Mouse (Mus musculus) urinary bladder, postnatal 10 days (tissue): Measurements from ENCODE around the gene Mcub.
A peak's percentile ranks its signal among the peaks of the same experiment; 100 is the strongest.

Experiments used
- DNase-seq: peaks from one replicate; pipeline ENCODE4 v3.0.0; 2022; ENCODE audit warnings: low spot score

Gene Mcub

DNA sequence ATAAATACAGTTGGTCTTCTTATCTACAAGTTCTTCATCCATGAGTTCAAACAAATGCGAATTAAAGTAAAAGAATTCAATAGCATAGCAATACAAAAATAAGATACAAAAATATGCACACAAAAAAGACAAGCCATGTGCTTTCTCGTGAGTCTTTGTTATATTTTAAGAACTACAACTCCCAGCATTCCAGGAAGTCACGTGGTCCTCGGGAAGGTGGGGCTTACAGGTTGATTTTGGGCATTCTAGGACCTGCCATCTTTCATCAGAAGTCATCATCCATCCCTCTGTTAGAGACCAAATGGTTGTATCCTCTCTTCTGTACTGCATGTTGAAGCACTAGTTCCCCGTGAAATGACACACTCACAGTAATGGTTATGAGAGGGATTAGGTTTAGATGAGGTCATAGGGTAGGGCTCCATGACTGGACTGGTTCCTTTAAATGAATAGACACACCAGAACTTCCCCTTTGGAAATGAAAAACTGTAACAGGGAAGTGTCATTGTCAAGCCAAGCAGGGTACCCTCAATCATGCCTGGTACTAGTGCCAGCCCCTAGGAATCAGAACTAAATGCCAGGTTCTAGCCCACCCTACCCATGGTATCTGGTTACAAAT, 20.7 kb downstream of the Mcub start:
- DNase-seq = no peak

- no peak for DNase-seq
Observed at GRCm38 (mm10) chr3:129948359-129948758, 21.6 kb downstream of the Mcub start.

GRCm38 (mm10) chr3:129946217-129946914, 23.6 kb downstream of the Mcub start:
- DNase-seq = no peak

DNA sequence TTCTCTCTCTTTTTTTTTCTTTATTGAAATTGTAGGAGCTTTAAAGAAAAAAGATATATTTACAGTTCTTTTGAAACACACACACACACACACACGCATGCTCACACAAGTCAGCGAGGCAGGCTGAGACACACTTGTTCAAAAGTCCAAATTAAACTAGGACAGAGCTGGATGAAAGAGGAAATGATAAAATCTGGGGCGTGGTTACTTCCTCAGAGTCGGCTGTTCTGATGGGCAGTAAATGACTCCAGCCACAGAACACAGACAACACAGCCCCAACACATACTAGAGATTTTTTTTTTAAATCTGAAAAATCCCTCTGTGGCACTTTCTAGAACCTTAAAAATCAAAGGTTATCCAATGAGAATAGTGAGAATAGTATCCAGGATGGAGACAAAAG, 26.2 kb downstream of the Mcub start:
- DNase-seq = no peak

GRCm38 (mm10) chr3:129941291-129941690, 28.7 kb downstream of the Mcub start:
- DNase-seq = no peak

GRCm38 (mm10) chr3:129940780-129941179, 29.2 kb downstream of the Mcub start:
- DNase-seq = no peak

DNA sequence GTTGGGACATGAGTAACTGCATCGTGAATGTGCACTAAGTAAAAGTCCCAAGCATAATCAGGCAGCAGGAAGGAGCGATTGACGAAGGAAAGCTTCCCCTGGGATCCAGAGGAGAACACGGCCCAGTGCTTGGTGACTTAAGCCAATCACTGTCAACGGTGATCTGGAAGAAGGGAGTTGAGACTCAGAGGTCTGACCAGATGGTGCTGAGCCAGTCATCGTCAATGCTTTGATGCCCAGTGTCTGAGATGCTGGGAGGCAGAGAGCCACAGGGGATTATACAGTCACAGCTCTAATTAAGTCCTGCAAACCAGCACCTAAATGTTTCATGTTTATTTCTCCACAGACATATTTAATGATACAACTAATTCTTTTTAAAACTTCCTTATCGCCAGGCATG, 30.9 kb downstream of the Mcub start:
- DNase-seq = no peak

GRCm38 (mm10) chr3:129937848-129938247, 32.2 kb downstream of the Mcub start:
- no peak for DNase-seq

DNA sequence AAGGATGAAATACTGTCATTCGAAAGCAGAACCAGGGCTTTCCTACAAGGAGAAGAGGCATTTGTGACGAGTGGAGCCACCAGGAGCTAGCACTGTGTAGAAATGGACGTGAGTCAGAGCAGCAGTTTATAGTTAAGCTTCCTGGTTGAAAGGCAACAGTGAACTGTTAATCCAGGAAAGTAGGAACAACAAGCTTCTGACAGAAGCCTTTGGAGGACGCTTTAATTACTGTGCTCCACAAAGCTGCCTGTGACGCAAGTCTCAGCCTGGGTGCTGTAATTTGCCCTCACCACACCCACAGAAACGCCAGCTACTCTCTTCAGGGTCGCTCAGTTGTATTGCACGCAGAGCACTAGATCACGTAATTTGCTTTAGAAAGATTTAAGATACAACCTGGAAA, 33.4 kb downstream of the Mcub start:
- DNase-seq = no peak

- DNase-seq = no peak
Observed at GRCm38 (mm10) chr3:129932443-129932842, 37.6 kb downstream of the Mcub start.

- DNase-seq = no peak
Observed at GRCm38 (mm10) chr3:129930213-129930778, 39.7 kb downstream of the Mcub start.

- DNase-seq = no peak
Observed at GRCm38 (mm10) chr3:129925861-129926260, 44.1 kb downstream of the Mcub start.

DNA sequence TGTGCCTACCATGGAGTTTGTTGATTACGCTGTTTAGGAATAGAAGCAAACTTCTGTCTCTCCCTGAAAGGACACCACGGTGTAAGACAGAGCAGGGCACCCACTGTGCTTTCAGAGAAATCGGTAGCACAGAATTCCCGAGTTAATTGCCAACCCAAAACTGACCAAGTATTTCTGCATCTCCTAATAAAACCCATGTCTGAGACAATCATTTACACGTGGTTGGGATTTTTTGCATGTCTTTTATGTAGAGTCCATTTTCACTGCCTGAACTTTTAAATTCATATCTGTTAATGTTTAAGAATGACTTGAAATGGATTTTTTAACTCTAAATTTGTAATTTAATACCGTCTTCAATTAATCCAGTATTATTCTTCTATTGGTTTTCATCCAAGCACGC, 46.4 kb downstream of the Mcub start:
- DNase-seq = no peak

- DNase-seq = no peak
Observed at GRCm38 (mm10) chr3:129918434-129918833, 51.6 kb downstream of the Mcub start.

GRCm38 (mm10) chr3:129917424-129917823, 52.6 kb downstream of the Mcub start:
- DNase-seq = no peak

GRCm38 (mm10) chr3:129913241-129913640, 56.8 kb downstream of the Mcub start:
- DNase-seq = no peak

DNA sequence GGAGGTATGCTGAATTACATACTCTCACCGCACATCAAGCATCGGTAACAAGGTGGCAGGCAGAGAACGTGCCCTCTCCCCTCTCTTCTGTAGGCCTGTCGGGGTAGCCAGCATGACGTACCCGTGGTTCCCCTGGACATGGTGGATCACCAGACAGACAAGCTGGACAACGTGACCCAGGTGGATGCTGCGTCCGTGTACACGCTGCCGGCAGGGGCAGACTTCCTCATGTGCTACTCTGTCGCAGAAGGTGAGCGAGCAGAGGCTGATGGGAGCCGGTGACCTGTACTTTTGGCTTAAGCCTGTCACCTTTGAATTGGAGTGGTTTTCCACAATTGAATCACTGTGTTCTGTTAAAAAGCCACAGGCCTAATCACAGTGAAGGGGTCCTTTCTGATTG, 58.0 kb downstream of the Mcub start:
- no peak for DNase-seq

- DNase-seq = no peak
Observed at GRCm38 (mm10) chr3:129904381-129905132, 65.4 kb downstream of the Mcub start.

- DNase-seq = no peak
Observed at GRCm38 (mm10) chr3:129903866-129904265, 66.1 kb downstream of the Mcub start.

DNA sequence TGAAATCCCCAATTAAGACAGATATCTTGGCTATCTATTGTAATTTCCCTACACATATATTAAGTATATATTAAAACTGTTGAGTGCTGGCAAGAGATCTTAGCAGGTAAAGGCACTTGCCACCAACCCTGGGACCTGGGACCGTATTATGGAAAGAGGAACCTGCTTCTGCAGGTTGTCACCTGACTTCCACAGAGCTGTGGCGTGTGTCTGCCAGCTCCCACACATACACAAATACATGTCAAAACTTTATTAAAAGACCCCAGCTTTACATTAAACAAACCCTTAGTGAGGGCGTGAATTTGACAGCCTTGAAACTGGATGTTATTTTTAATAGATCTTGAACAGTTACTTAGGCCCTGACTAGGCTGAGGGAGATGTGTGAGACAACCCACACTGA, 66.6 kb downstream of the Mcub start:
- DNase-seq = no peak

- DNase-seq = peak; percentile 31
Observed at GRCm38 (mm10) chr3:129901271-129901809, 68.7 kb downstream of the Mcub start, which contains the start of gene Casp6. TSS of gene Casp6 (plus strand) at chr3:129901425.

GRCm38 (mm10) chr3:129898886-129899285, 71.1 kb downstream of the Mcub start:
- DNase-seq = no peak

DNA sequence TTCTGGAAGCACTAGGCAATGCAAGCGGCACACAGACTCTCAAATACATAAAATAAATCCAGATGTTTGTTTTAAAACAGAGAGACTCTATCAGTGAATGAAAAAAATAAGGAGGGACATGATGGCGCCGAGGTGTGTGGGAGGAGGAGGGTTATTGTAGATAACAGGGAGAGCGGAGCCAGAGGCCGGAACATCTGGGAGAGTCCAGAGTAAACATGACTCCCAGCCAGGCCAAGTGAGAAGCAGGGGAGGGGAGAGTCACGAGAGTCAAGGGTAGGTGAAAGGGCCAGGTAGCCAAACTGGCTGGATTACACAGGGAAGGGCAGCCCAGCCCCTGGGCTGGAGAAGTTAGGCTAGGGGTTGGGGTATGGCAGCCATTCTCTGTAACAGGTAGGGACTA, 73.4 kb downstream of the Mcub start:
- no peak for DNase-seq
